Mouse (Mus musculus) gastrocnemius, adult 2 months (tissue): ENCODE data around the gene Fbxo11. TPM values are rescaled to one million over a fixed set of nuclear protein-coding genes. Genes with fewer than 3 reads are reported as not detected.
A peak's percentile ranks its signal among the peaks of the same experiment; 100 is the strongest.
"Not testable (repeated sequence)": the region's sequence is repeated elsewhere in the genome, so short reads cannot be mapped to it uniquely, and the experiment has no call there.

Source experiments
- DNase-seq: peaks from one replicate; pipeline ENCODE4 v3.0.0; 2022
- H3K27ac ChIP-seq: fragments of 200-600 bp; 2 replicates; pipeline ENCODE4 v1.8.1; 2022; ENCODE audit warnings: mild to moderate bottlenecking
- H3K4me3 ChIP-seq: fragments of 200-600 bp; 2 replicates; pipeline ENCODE4 v1.8.1; 2022; ENCODE audit warnings: mild to moderate bottlenecking, moderate library complexity
- CTCF ChIP-seq: fragments of 200-600 bp; IDR thresholded peaks from 2 replicates; pipeline ENCODE4 v1.8.1; 2022; ENCODE audit warnings: antibody characterized with exemption, mild to moderate bottlenecking, moderate library complexity
- intact Hi-C: fragments of 180-260 bp; cut with DNase I; formaldehyde crosslinking; loops from one replicate; pipeline ENCODE4 v1.15.1; 2025
- total RNA-seq, 2 experiments: library from RNA; stranded (reverse); gene quantifications; 2 replicates each; pipeline ENCODE4 v1.2.3; 2021

The Fbxo11 gene
- total RNA-seq, 2 experiments from 2014 or later: 33.2 to 38.8 TPM

- intact Hi-C loops: loop anchor here (2.0 kb wide), 1 partner anchor 37 kb away; no protein-coding TSS in a partner anchor
- Histone ChIP-seq H3K4me3 (no peak overlapping the region), H3K27ac (no peak overlapping the region)
- TF ChIP-seq CTCF: no peak
- DNase-seq: no peak
These were observed 35.7 kb downstream of the Fbxo11 start for GRCm38 (mm10) chr17:88029194-88029970.

GRCm38 (mm10) chr17:88025227-88025626 lies 39.9 kb downstream of the Fbxo11 start:
- H3K27ac ChIP-seq: no peak overlapping the region
- peak; percentile 71 for TF ChIP-seq CTCF
- intact Hi-C loops: loop anchor here (1.0 to 2.0 kb wide), 2 partner anchors 227 to 486 kb away; no protein-coding TSS in a partner anchor
- DNase-seq: peak; percentile 29
- H3K4me3 ChIP-seq: no peak overlapping the region

DNA sequence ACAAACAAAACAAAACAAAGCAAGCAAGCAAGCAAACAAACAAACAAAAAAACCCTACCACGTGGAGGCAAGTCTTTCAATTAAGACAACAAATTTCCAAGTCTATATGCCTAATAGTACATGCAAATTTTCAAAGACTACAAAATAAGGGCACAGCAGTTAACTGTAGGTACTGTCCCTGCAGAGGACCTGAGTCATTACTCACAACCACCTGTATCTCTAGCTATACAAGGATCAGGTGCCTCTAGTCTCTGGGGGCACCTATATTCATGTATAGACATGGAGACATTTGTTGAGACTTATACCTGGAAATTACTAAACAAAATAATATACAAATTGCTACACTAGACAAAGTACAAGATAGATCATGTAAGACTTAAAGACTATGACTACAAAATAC lies 41.2 kb downstream of the Fbxo11 start:
- no peak overlapping the region for H3K4me3 ChIP-seq
- intact Hi-C loops: loop anchor here (2.0 kb wide), 1 partner anchor 487 kb away; no protein-coding TSS in a partner anchor
- no peak for TF ChIP-seq CTCF
- DNase-seq: no peak
- H3K27ac ChIP-seq: no peak overlapping the region

GRCm38 (mm10) chr17:88016027-88016426 lies 49.1 kb downstream of the Fbxo11 start:
- DNase-seq, H3K4me3 ChIP-seq, intact Hi-C loops, H3K27ac ChIP-seq: not testable (repeated sequence)

- H3K4me3 ChIP-seq: no peak overlapping the region
- DNase-seq: no peak
- TF ChIP-seq CTCF: no peak
- intact Hi-C loops: no loop called here
- no peak overlapping the region for H3K27ac ChIP-seq
These were observed 50.6 kb downstream of the Fbxo11 start for GRCm38 (mm10) chr17:88014456-88014855.

DNA sequence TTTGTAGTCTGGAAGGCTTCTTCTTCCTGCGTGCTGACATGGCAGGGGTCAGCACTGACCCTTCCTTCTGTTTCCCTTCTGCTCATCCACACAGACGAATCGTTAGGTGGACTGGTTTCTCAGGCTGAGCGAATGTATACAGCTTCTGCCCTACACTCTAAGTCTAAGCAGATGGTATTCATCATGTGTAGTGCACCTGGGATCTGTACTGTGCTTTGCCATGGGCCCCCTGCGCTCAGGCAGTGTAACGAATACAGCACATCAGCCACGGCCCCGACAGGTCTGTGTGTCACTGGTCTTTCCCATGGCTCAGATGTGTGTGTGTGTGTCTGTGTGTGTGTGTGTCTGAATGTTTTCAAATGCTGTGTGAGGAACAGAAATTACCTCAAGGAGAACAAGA lies 58.1 kb downstream of the Fbxo11 start:
- no peak overlapping the region for H3K4me3 ChIP-seq
- no peak for TF ChIP-seq CTCF
- no peak for DNase-seq
- H3K27ac ChIP-seq: no peak overlapping the region
- intact Hi-C loops: no loop called here

DNA sequence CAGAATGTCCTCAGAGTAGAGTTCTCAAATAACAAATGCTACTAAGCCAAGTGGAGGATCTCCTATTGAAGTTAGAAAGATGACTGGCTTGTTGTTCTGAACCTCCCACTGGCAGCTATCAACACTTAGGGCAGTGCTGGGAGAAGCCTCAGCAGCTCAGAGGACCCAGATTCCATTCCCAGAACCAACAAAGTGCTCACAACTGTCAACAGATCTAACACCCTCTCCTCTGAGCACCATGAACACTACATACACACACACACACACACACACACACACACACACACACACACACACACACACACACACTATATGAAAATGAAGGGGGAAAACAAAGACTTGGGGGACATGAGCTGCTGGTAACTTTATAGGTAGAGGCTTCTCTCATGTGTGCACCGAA lies 60.2 kb downstream of the Fbxo11 start:
- no peak overlapping the region for H3K27ac ChIP-seq
- no peak overlapping the region for H3K4me3 ChIP-seq
- no peak for TF ChIP-seq CTCF
- no peak for DNase-seq
- intact Hi-C loops: no loop called here

DNA sequence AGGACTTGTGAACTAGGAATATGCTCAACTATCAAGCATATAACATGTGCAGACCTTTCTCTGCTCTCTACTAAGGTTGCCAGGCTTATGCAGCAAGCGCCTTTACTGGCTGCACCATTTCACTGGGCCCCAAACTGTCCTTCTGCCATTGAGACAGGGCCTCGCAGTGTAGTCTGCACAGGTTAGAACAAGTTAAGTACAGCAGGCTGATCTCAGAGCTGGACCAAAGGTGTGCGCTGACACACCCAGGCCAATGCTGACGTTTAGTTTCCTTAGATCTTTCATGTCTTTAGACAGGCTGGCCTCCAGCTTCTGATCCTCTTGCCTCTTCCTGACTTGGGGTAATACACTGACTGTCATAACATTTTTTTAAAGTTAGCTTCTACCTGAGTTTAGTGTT lies 67.3 kb downstream of the Fbxo11 start:
- no peak for DNase-seq
- TF ChIP-seq CTCF: no peak
- intact Hi-C loops: no loop called here
- Histone ChIP-seq H3K4me3 (no peak overlapping the region), H3K27ac (peak overlapping the region; percentile 12; the same call in 1 of the 2 replicates)

DNA sequence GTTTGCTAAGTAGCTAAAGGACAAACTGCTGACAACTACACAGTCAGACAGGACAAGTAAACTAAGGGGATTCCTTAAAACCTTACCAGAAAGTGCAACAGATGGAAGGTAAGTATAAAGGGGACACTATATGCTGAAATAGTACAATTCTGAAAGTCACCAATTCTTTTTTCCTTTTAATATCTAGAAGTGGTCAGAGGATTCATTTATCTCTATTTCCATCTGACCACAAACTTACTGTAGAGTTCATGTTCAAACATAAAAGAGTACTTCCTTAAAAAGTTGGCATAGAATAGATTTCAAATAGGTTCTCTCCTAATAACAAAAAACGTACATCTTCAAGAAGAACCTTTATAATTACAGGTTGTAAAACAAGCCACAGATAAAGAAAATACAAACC lies 71.8 kb downstream of the Fbxo11 start:
- no peak for DNase-seq
- no peak for TF ChIP-seq CTCF
- intact Hi-C loops: no loop called here
- no peak overlapping the region for H3K27ac ChIP-seq
- H3K4me3 ChIP-seq: no peak overlapping the region

- intact Hi-C loops: no loop called here
- Histone ChIP-seq H3K4me3 (no peak overlapping the region), H3K27ac (no peak overlapping the region)
- TF ChIP-seq CTCF: no peak
- no peak for DNase-seq
These were observed 72.9 kb downstream of the Fbxo11 start for GRCm38 (mm10) chr17:87992154-87992553.

DNA sequence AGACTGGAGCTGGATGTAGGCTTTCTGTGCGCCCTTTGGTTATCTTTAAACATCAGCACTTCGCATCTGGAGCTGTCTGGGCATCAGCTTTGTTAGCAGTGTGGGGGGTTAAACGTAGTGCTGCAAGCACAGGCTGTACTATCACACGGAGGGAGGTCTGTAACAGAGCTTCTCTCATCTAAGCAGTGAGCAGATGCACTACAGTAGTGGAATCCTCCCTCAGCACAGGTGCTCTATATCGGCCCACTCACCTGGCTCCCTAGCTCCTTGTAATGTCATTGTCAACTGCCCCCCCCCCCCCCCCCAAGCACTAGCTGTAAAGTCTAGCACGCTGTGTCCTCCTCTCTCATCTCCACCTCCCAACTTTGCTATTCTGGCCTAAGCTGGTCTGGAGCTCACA lies 77.6 kb downstream of the Fbxo11 start:
- no peak for DNase-seq
- TF ChIP-seq CTCF: no peak
- Histone ChIP-seq H3K4me3 (no peak overlapping the region), H3K27ac (no peak overlapping the region)
- intact Hi-C loops: no loop called here

DNA sequence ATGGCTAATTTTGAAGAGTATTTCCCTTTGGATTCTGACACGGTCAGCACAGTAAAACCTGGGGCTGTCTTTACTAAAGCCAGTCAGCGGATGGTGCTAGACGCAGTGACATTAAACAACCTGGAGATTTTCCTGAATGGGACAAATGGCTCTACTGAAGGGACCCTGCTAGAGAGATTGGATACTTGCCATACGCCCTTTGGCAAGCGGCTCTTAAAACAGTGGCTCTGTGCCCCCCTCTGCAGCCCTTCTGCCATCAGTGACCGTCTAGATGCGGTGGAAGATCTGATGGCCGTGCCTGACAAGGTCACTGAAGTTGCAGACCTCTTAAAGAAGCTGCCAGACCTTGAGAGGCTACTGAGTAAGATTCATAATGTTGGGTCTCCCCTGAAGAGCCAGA lies 79.2 kb downstream of the Fbxo11 start:
- no peak overlapping the region for H3K4me3 ChIP-seq
- intact Hi-C loops: no loop called here
- no peak for TF ChIP-seq CTCF
- H3K27ac ChIP-seq: no peak overlapping the region
- DNase-seq: no peak

DNA sequence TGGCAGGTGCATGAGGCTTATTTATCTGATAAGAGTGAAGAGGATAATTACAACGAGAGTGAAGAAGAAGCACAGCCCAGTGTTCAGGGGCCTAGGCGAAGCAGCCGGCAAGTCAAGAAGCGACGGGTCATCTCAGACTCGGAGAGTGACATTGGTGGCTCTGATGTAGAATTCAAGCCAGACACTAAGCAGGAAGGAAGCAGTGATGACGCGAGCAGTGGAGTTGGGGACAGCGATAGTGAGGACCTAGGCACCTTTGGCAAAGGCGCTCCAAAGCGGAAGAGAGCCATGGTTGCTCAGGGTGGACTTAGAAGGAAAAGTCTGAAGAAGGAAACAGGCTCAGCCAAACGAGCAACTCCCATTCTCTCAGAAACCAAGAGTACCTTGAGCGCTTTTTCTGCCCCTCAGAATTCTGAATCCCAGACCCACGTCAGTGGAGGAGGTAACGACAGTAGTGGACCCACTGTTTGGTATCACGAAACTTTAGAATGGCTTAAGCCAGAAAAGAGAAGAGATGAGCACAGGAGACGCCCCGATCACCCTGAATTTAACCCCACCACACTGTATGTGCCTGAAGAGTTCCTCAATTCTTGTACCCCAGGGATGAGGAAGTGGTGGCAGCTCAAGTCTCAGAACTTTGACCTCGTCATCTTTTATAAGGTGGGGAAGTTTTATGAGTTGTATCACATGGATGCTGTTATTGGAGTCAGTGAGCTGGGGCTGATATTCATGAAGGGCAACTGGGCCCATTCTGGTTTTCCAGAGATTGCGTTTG lies 80.5 kb downstream of the Fbxo11 start:
- no peak for DNase-seq
- intact Hi-C loops: no loop called here
- no peak overlapping the region for H3K4me3 ChIP-seq
- H3K27ac ChIP-seq: no peak overlapping the region
- TF ChIP-seq CTCF: no peak
